Mouse (Mus musculus): ENCODE results near the gene Tinagl1.

- no peak for TF ChIP-seq MAFK (IDR thresholded peaks at IDR 0.05; ENCODE audit: insufficient read depth, low read depth, low read length)
- no peak for TF ChIP-seq ZC3H11A (IDR thresholded peaks at IDR 0.05; ENCODE audit: borderline replicate concordance, low read depth, low read length)
- no peak for TF ChIP-seq CHD2 (IDR thresholded peaks at IDR 0.05; ENCODE audit: low read depth, low read length)
- TF ChIP-seq ZNF384 (IDR thresholded peaks at IDR 0.05; ENCODE audit: low read depth, low read length), result no peak
These were observed 36.3 kb downstream of the Tinagl1 start for GRCm38 (mm10) chr4:130138441-130139213.
